Comparison of ENCODE assay signal across 8 mouse cellular contexts in the genomic region with DNA sequence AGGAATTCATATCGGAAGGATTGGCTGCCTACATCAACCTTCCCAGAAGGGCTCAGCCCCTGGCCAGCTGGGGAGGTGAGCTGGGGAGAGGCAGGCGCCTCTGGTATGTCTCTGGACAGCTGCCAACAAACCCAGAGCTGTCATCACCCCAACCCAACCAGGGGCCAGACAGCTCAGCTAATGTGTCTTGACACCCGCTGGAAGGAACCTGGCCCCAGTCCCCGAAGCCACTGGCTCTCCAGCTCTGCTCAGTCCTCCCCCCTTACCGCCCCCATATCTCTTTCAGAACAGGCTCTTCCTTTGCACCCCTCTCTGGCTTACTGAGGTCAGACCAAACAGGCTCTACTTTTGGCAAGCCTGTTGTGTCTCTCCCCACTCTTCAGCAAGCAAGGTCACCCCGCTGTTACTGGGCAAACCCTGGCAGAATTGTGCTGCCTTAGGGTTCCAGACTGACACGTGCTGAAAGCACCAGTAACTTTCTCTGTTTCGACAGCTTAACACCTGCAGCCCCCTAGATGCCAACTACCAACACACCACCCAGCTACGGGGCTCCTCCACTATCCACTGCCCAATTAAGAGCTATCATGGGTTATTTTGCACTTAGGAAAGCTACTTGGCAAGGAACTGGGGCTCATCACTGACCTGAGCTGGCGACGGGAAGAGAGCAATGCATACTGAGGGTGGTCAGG. TPM values are rescaled to one million over a fixed set of nuclear protein-coding genes. Genes with fewer than 3 reads are reported as not detected.
DNase-seq lines count a peak whose midpoint lies in the region; ATAC-seq lines count a peak whose summit lies in the region.

No protein-coding gene starts in this region.

- no peaks in the 10 kb centered on the region for H3K4me1 ChIP-seq in hindbrain, embryonic 15.5 days (replicated peaks)
- H3K4me1 ChIP-seq in hindbrain, embryonic 11.5 days (replicated peaks; ENCODE audit: control insufficient read depth, insufficient read depth, low read length): no peaks in the 10 kb centered on the region

- no peak overlapping the region for H3K9ac ChIP-seq in hindbrain, embryonic 15.5 days
- no peak overlapping the region for H3K9ac ChIP-seq in hindbrain, embryonic 11.5 days (ENCODE audit: low read depth, low read length)

- H3K27ac ChIP-seq in hindbrain, embryonic 15.5 days (replicated peaks): peak overlapping the region; percentile 27; the same call in 1 of the 2 replicates
- no peak overlapping the region for H3K27ac ChIP-seq in hindbrain, embryonic 11.5 days (ENCODE audit: low read depth, low read length)

- no peaks in the 10 kb centered on the region for H3K9me3 ChIP-seq in hindbrain, embryonic 15.5 days
- H3K9me3 ChIP-seq in hindbrain, embryonic 11.5 days (ENCODE audit: control insufficient read depth, low read length): no peaks in the 10 kb centered on the region

- H3K27me3 ChIP-seq in hindbrain, embryonic 15.5 days: no peaks in the 10 kb centered on the region
- H3K27me3 ChIP-seq in hindbrain, embryonic 11.5 days (ENCODE audit: control insufficient read depth, insufficient read depth, low read length): no peaks in the 10 kb centered on the region

- DNase-seq in hindbrain, embryonic 11.5 days (ENCODE audit: low spot score): no peak
- peak; percentile 48 for DNase-seq in MN1 (ENCODE audit: low spot score)
- peak; percentile 70 for DNase-seq in gastrocnemius, postnatal 14 days
- DNase-seq in kidney, postnatal 36 days: peak; percentile 30 to 33
- peak; percentile 32 for DNase-seq in yolk sac, embryonic 10.5 days (ENCODE audit: low spot score)
- DNase-seq in cerebellum, adult 11 months: no peak
- no peak for DNase-seq in cerebellum, adult 8-10 months

- no peak overlapping the region for H3K4me3 ChIP-seq in hindbrain, embryonic 15.5 days
- H3K4me3 ChIP-seq in hindbrain, embryonic 11.5 days (ENCODE audit: low read depth, low read length): no peak overlapping the region

- no peak overlapping the region for H3K4me2 ChIP-seq in hindbrain, embryonic 15.5 days
- no peak overlapping the region for H3K4me2 ChIP-seq in hindbrain, embryonic 11.5 days (replicated peaks; ENCODE audit: low read depth, low read length)

- ATAC-seq in hindbrain, embryonic 15.5 days (ENCODE audit: low FRiP score, low read depth): peak; percentile 42; the same call in 1 of the 2 replicates
- ATAC-seq in hindbrain, embryonic 11.5 days (ENCODE audit: low FRiP score): no peak

- 61% methylated on average over 11 of the region's 11 CpGs for WGBS in hindbrain, embryonic 15.5 days
- 75% methylated on average over 11 of the region's 11 CpGs for WGBS in hindbrain, embryonic 11.5 days

- H3K36me3 ChIP-seq in hindbrain, embryonic 15.5 days: no peaks in the 10 kb centered on the region
- no peaks in the 10 kb centered on the region for H3K36me3 ChIP-seq in hindbrain, embryonic 11.5 days (ENCODE audit: control insufficient read depth, insufficient read depth, low read length)

- intact Hi-C loops in gastrocnemius, postnatal 14 days (cut with DNase I; ENCODE audit: low total_unique reads): no loop called here

RNA-seq across cellular contexts. Expression of a gene that starts 5.9 kb away (rescaled TPM):
- polyA plus RNA-seq in hindbrain, embryonic 15.5 days (2015; fragmentation: Nextera tagmentation; extraction: Ambion mirVana): 0.05 TPM in 1 of 2 replicates, not detected in the other
- not detected in 2 replicates for polyA plus RNA-seq in hindbrain, embryonic 11.5 days (2014; fragmentation: Nextera tagmentation; extraction: Ambion mirVana)
- total RNA-seq in gastrocnemius, postnatal 14 days (2021): under 1 TPM; 0.06 to 0.09 TPM

RNA-seq across cellular contexts. Expression of a gene that starts 38.8 kb away (rescaled TPM):
- 16.2 and 17.7 TPM in 2 replicates for polyA plus RNA-seq in hindbrain, embryonic 15.5 days (2015; fragmentation: Nextera tagmentation; extraction: Ambion mirVana)
- polyA plus RNA-seq in hindbrain, embryonic 11.5 days (2014; fragmentation: Nextera tagmentation; extraction: Ambion mirVana): 34.0 and 38.4 TPM in 2 replicates
- total RNA-seq in gastrocnemius, postnatal 14 days (2021): 10 to 100 TPM; 48.5 to 80.7 TPM

Comparison
In these comparisons a context has a peak if more than half of its experiments do, and no peak if none do; other contexts are left out.
1. DNase-seq: peak in MN1 (single experiment), gastrocnemius, postnatal 14 days (single experiment), kidney, postnatal 36 days (2 of 2) and yolk sac, embryonic 10.5 days (single experiment); none in hindbrain, embryonic 11.5 days (single experiment), cerebellum, adult 11 months (single experiment) and cerebellum, adult 8-10 months (single experiment).